Mouse (Mus musculus) frontal cortex, postnatal 25 days (tissue): ENCODE results near the gene Pik3c2a.

Source experiments
- DNase-seq, 2 experiments: peaks; one replicate each; pipeline ENCODE4 v3.0.0; 2022; ENCODE audit warnings: low spot score in 2 of 2

Gene Pik3c2a

GRCm38 (mm10) chr7:116298389-116298788 is 144.9 kb downstream of the Pik3c2a start:
- DNase-seq = no peak

DNA sequence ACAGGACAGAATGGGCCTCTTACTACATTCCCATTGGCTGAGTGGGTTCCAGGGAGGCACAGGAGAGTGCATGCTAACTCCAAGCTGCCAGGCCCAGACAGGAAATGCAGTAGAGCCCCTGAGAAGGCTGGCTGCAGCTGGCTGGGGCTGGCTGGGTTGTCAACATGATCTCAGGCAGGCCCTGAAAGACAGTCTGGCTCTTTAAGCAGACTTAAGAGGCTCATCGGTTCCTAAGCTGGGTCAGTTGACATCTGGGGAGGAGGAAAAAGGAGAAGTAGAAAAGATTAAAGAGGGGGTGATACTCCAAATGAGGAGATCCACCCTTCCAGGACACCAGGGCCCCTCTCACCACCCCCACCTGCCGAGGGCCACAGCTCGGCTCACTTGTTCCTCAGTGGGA is 148.3 kb downstream of the Pik3c2a start:
- no peak for DNase-seq

GRCm38 (mm10) chr7:116292377-116292776 is 150.9 kb downstream of the Pik3c2a start:
- DNase-seq = no peak

DNA sequence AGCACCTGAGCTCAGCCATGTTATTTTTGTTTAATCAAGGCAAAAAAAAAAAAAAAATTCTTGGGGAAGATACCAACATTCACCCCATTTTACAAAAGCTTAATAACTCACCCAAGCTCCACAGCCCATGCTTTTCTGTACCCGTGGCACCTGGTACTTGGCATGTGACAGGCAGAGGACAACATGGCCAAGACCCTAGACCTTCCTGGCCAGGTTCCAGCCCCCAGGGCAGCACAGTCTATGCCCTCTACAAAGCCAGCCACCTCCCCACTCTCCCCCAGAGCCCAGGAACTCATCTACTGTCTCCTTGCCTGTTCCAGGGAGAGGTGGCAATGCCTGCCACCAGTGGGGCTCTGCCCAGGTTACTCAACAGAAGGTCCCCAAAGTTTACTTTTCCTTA is 152.7 kb downstream of the Pik3c2a start:
- DNase-seq = no peak

DNA sequence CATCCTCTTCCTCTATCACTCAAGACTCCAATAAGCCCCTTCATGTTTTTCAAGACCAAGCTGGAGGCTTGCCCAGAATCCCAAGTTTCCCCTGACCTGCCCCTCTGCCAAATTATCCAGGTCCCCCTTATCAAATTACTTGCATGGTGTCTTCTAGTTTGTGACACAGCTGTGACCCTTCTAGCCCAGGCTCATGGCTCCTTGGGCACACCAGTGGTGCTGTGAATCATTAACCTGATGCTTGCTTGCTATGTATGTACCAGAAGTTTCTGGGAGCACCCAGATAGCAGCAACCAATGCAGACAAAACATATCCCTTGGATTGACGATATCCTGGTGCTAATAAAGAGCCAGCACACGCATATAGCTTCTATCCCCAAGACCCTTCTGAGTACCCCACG is 154.3 kb downstream of the Pik3c2a start:
- no peak for DNase-seq

GRCm38 (mm10) chr7:116287959-116288358 is 155.3 kb downstream of the Pik3c2a start:
- DNase-seq = no peak
